Mouse (Mus musculus): ENCODE measurements around the gene Smc6.

Smc6 gene

DNA sequence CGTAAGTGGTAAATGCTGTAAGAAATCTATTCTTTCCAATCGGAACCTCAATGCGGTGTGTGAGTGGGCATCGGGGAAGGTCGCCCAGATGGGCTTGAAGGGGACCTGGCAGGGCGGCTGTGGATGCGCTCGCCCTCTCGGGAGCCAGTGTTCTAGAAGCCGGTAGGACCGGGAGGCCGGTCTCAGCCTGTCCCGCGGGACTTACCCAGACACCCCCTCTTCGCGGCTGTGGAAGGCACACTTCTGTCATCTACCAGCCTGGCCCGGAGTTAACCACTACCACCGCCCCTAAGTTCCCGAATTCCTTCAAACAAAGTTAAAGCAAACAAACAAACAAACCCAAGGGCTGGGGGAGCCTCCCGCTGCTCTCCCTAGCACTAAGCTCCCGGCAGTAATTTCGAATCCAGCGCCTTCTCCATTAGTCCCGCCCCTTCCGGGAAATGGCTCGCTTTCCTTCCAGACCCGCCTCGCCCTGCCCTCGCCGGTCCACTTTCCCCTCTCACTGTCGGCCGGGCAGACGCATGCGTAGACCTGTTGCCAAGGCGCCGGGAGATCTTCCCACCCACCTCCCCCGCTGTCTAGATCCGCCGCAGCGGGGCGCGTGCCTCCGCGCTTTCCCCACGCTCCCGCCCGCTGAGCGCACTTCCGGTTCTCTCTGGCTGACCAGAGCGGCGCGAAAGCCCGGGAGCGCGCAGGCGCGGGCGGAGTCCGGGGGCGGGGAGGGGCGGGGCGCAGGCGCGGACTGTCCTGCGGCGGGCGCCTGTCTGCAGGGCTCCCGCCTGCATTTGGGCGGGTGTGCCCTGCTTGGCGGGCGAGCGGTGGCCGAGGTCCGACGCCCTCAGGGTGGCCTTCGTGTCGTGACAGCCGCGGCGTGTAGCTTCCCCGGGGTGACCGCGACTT is at the start of gene Smc6, which contains the start of gene Gen1:
Smc6 (plus strand) TSS at position 505 of the 900 bp plus-strand sequence.
Gen1 (minus strand) TSS at position 420 of the 900 bp plus-strand sequence.
- peak; percentile 94 to 96 for DNase-seq

DNA sequence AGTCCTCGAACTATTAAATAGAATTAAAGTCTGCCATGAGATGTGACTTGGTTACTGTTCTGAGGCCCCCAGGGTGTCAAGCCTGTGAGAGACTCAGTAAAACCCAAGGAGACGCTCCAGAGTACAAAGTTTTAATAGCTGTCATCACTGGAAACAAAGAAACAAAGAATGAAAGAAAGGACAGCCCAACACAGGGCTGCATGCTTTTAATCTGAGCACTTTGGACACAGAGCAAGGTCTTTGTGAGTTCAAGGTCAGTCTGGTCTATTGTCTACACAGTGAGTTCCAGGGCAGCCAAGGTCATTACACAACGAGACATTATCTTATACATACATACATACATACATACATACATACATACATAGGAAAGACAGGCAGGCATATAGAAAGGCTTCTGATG is 49.2 kb upstream of the Smc6 start:
- no peak for DNase-seq

- no peak for DNase-seq
Measured at GRCm38 (mm10) chr12:11217726-11218250, 47.9 kb upstream of the Smc6 start.

DNA sequence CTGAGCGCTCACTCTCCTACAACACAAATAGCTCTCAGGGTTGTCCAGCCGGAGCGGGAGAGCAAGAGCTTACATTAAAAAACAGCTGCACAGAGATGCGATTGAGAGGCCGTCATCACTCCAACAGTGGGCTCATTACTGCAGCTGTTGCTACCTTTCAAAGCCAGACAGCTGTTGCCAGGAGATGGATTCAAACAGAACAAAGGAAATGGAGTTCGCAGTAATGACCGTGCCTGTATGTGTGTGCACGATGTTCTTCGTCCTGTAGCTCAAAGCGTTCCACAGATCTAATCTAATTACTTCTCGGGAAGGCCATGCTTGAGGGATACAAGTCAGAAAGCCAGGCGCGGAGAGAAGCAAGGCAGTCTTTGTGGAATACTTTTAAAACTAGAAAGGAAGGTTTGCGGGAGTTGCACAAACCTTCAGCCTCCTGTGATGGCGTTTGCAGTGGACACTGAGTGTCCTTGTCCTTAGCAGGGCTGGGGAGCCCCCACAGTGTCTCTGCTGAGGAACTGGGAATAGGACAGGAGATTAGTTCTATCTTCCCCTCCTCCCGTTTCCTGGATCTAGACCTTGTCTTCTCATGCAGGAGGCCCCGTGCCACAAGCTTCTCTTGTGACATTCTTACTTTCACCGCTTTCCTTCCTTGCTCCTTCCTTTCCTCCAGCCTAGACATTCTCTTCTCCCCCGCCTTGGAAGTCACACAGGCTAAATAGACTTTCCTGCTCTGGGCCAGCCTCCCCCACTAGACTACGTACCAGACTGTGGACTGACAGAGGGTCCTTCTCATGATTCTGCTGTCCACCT is 44.0 kb upstream of the Smc6 start:
- DNase-seq = no peak

GRCm38 (mm10) chr12:11222566-11222965 is 43.1 kb upstream of the Smc6 start:
- no peak for DNase-seq

GRCm38 (mm10) chr12:11223090-11223489 is 42.6 kb upstream of the Smc6 start:
- DNase-seq = no peak

DNA sequence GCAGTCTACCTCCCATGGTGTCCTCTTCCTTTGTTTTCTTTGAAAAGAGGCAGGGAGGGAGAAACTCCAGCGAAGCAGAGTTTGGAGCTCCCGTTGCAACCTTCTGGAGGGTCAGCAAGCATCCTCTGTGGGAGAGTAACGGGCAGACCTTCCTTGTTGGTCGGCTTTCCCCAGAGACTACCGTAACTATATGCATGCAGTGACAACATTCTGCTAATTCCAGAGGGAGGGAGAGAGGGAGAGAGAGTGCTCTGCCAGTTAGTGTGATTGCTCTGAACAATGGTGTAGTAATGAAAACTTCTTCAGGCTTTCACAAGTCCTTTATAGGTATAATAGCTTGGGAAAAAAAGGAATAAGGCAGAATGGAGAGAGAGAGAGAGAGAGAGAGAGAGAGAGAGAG is 41.0 kb upstream of the Smc6 start:
- no peak for DNase-seq

DNA sequence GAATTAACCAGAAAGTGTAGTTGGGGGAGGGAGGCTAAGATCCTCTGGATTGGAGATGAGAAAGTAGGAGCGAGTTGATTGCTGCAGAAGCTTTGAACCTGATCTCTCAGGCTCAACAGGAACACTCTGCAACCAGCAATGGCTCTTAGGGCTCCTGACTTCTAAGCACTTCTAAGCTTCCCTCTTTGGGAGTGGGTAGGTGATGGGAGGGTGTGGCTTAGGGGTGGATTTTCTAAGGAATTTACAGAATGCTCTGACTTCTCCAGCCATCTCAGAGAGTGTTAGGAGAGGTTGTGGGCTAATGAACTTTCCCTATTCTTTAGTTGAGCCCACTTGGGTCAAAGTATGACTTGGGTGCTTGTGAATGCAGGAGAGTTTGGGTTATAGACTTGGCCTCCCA is 39.6 kb upstream of the Smc6 start:
- no peak for DNase-seq

- no peak for DNase-seq
Measured at GRCm38 (mm10) chr12:11226529-11227268, 39.0 kb upstream of the Smc6 start.

- DNase-seq = no peak
Measured at GRCm38 (mm10) chr12:11230267-11230666, 35.4 kb upstream of the Smc6 start.

DNA sequence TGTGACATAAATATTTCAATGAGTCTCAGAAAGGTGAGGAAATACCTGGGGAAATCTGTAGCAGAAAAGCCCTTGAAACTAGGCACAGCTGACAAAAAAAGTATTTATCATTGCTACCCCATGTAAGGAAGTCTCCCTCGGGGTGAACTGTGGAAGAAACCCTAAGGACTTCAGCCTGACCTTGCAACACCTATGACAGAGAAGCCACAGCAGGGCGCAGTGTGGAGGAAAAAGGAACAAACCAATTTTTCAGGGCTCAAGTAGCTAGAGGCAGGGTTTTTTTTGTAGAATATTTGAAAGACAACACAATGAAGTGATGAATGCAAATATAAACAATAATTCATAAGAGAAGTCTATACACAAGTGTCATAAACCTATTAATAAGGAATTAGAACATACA is 29.7 kb upstream of the Smc6 start:
- DNase-seq = no peak

DNA sequence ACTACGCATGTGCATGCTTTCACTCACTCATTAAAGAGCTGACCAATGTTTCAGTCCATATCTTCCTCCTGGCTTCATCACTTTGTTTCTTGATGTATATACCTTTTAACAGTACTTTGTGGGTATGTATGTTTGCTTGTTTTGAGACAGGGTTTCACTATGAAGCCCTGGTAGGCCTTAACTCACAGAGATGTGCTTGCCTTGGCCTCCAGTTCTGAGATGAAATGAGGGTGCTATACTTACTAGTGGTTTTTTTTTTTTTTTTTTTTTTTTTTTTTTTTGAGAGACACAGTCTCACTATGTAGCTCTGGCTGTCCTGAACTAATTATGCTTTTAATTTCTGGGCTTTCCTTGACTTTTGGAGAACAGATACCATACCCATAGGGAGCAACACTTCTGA is 18.2 kb upstream of the Smc6 start:
- no peak for DNase-seq

DNA sequence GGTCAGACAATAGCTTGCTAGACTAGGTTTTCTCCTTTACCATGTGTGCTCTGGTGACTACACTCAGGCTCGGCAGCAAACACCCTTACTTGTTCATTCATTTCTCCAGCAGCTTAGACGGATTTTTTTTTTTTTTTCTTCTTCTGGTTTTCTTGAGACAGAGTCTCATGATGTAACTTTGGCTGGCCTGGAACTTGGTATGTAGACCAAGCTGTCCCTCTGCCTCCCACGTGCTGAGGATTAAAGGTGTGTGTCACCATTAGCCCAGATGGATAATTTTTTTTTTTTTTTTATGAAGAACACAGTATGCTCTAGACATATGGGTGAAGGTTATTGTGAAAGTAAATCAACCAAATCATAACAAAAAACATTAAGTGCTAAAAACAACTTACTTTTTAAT is 15.4 kb upstream of the Smc6 start:
- DNase-seq = no peak

DNA sequence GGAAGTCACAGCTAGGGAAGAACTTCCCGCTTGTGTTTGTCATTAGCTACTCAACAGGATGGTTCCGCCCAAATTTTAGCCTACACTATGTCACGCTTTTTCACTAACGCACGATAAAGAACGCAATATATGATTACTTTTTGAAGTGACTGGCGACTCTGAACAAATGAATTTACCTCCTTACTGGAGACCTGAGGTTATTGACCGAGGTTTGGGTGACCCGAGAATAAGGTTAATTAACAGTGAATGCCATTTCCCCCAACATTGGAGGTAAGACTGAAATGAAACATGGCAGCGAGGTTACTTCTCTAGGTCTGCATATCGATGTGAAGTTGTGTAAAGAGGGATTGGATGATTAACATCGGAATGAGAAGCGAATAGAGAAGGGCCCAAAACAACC is 791 bp upstream of the Smc6 start:
- DNase-seq = no peak

- peak; percentile 72 for DNase-seq
Measured at GRCm38 (mm10) chr12:11266282-11266985, 748 bp downstream of the Smc6 start.

- peak; percentile 3 to 9 for DNase-seq
Measured at GRCm38 (mm10) chr12:11267030-11267429, 1.3 kb downstream of the Smc6 start.

DNA sequence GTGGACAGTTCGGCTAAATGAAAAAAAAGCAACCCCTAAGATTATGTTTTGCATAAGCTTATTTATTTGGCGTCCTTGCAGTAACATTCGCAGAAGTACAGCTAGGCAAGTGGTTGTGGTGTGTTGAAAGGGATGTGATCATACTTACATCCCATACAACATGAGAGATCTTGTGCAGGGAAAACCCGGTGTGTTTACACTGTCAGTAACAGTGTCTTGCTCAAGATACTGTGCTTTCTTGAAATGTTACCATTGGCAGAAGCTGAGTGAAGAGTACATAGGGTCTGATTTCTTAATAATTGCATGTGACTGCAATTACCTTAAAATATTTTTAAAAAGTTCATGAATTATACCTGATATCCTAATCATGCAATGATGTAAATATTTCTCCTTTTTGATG is 6.9 kb downstream of the Smc6 start:
- DNase-seq = no peak

DNA sequence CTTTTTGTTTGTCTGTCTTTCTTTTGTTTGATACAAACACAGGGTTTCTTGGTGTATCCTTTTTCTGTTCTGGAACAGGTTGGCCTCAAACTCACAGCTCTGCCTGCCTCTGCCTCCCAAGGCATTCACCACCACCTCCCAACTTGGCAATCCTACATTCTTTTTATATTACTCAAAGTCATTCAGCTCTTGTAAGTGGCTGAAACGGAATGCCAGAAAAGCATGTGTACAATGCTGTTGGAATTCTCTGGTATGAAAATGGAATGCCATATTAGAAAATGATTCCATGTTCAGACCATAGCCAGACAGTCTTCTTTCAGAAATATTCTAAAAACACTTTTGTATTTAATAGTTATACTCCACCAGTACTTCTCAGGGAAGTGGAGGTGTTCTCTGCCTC is 7.5 kb downstream of the Smc6 start:
- DNase-seq = no peak

DNA sequence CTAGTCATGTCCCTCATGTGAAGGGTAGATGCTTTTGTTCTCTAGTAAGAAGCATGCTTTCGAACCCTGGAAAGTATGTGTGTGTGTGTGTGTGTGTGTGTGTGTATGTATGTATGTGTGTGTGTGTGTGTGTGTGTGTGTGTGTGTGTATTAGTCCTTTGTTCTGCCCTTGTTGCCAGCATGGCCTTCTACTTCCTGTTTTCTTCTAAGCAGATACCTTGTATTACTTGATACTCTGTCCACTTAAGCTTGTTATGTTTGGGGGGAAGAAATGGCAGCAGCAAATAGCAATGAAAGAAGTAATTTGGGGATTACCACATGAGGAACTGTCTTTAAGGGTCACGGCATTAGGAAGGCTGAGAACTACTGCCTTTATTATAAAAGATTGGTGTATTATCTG is 10.9 kb downstream of the Smc6 start:
- no peak for DNase-seq

- no peak for DNase-seq
Measured at GRCm38 (mm10) chr12:11277207-11277606, 11.5 kb downstream of the Smc6 start.

- no peak for DNase-seq
Measured at GRCm38 (mm10) chr12:11279886-11280285, 14.2 kb downstream of the Smc6 start.

- no peak for DNase-seq
Measured at GRCm38 (mm10) chr12:11281584-11281983, 15.9 kb downstream of the Smc6 start.
